Mouse (Mus musculus): Measurements from ENCODE around the gene Ppp1r35. TPM values are rescaled to one million over a fixed set of nuclear protein-coding genes. Genes with fewer than 3 reads are reported as not detected.
A peak's percentile ranks its signal among the peaks of the same experiment; 100 is the strongest.

Ppp1r35 gene
- total RNA-seq, 2 experiments from 2014 or later = 23.7 to 25.7 TPM

DNA sequence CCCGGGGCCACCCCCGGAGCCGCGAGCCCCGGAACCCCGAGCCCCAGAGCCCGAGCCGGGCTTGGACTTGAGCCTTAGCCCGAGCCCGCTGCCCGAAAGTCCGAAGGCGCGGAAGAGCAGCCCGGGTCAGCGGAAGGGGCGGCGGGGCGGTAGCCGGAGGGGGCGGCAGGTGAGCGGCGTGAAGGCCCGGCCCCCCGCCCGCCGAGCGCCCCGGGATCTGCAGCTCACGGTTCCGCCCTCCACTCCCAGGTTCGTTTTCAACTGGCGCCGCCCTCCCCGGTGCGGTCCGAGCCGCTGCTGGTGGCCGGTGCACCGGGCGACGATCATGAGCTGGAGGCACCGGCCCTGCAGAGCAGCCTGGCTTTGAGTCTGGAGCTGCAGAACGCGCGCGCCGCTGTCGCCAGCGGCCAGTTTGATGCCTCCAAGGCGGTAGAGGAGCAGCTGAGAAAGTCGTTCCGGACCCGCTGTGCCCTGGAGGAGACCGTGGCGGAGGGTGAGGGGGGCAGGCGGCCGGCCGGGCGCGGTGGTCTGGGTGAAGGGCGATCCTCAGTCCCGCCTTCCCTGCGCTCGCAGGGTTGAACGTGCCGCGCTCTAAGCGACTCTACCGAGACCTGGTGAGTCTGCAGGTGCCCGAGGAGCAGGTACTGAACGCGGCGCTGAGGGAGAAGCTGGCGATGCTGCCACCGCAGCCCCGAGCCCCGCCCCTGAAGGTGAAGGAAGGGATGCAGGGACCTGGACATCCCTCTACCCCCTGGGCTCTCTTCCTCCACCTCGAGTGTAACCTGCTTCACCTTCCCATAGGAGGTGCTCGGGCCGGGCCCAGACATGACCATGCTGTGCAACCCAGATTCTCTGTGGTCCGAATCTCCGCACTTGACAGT is 644 bp downstream of the Ppp1r35 start:
- DNase-seq (ENCODE audit: low spot score in 2 of 2) = peak in 1 of 2 experiments; percentile 34

DNA sequence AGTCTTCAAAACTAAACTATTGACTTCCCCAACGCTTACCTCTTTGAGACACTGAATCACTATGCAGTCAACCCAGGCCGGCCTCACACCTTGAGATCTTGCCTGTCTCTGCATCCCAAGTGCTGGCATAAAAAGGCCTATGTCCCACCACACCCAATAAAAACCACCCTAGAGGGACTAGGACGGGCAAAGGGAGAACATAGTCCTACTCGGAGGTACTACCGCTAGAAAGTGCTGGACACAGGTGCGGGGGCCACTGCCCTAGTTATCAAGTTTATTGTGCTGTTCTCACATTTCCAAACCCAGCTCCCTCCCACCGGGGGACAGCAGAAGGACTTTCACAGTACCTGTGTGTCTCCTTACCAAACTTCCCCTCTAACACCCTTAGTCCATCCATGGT is 3.0 kb downstream of the Ppp1r35 start:
- DNase-seq (ENCODE audit: low spot score in 2 of 2) = no peak

DNA sequence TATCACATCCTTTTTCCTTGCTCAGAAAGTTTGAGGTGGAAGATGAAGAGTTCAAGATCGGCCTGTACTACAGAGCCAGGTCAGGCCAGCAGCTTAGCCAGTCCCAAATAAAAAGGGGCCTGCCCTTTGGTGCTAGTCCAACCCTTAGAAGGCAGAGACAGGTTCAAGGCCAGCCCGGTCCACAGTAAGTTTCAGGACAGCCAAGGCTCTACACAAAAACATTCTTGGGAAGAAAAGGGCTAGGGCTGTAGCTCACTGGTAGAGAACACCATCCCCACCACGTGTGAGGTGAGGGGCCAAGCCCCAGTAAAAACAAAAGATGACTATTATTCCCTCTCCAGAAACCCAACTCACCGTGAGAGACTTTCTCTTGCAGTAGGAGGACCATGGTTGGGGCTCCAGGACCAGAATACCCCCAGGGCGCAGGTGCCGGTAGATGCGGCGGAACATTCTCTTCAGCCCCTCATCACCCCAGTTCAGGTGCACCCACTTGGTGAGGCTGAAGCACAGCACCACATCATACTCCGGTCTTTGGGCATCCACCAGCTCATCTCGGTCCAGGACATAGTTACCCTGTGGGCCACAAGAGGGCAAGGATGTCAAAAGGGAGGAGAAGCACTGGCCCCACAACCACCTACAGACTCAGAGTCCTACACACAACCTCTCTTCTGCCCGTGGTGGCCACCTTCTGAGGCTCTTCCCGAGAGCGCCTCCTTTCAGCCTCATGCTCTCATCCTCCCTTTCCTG is 4.3 kb downstream of the Ppp1r35 start:
- no peak for DNase-seq (ENCODE audit: low spot score in 2 of 2)

- no peak for DNase-seq (ENCODE audit: low spot score in 2 of 2)
Measured at GRCm38 (mm10) chr5:137783901-137784540, 5.4 kb downstream of the Ppp1r35 start.

GRCm38 (mm10) chr5:137784546-137784945 is 5.9 kb downstream of the Ppp1r35 start:
- DNase-seq (ENCODE audit: low spot score in 2 of 2) = no peak

GRCm38 (mm10) chr5:137785164-137786031 is 6.7 kb downstream of the Ppp1r35 start:
- peak in 1 of 2 experiments; percentile 60 for DNase-seq (ENCODE audit: low spot score in 2 of 2)

DNA sequence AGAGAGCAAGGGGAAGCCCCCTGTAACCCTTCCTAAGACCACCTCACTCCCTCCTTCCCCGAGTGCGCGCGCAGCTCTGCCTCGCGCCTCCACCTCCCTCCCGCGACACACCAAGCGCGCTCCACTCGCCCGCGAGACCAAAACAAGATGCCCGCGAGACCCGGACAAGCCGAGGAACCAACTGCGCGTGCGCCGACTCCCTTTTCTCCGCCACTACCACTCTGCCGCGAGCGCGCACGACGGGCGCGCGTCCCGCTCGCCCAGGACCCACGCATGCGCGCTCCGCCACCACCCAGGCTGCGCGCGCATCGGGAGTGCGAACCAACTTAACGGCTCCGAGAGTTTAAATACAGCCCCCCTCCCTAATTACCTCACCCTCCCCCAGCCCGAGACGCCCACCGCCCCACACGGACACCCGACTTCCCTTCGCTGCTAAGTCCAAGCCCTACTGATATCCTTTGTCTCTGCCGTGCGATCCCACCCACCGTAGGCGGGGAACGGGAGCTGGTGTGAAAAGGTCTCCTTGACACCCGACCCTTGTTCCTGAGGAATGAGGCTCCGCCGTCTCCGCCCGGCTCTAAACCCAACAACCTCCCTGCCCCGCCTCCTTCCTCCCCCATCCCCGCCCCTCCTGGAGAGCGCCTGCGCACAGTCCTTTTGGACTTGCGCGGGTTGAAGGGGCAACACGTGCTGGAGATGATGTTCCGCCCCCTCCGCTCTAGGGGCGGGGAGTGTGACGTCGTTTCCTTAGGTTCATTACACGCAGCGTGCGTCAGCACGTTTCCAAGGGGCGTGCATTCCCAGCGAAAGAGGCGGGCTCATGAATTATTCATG is 7.7 kb downstream of the Ppp1r35 start:
- peak; percentile 99 for DNase-seq (ENCODE audit: low spot score in 2 of 2)

- DNase-seq (ENCODE audit: low spot score in 2 of 2) = peak; percentile 95 to 96
Measured at GRCm38 (mm10) chr5:137787151-137787928, 8.7 kb downstream of the Ppp1r35 start, which contains the start of the genes Mepce and Zcwpw1. Gene Mepce (minus strand): TSS chr5:137787655. Gene Zcwpw1 (plus strand): TSS chr5:137787798.

GRCm38 (mm10) chr5:137788171-137788570 is 9.5 kb downstream of the Ppp1r35 start:
- no peak for DNase-seq (ENCODE audit: low spot score in 2 of 2)

DNA sequence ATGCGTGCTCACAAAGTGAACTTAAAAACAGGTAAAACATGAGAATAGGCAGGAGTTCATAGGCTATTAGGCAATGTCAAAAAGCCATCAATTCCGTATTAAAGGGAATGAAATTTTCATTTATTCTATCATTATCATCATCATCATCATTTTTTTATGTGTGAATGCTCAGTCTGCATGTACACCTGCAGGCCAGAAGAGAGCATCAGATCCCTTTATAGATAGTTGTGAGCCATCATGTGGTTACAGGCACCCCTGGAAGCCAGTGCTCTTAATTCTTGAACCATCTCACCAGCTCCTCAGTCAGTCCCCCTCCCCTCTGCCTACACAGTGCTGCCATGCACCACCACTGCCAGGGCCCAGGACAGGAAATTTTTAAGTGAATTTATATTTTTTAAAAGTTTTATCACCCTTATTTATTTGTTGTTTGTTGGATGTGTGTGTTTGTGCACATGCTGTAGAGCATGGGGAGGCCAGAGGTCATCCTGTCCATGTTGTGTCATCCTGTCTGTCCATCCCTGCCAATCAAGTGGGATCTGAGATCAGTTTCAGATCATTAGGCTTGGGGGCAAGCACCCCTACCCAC is 10.4 kb downstream of the Ppp1r35 start:
- no peak for DNase-seq (ENCODE audit: low spot score in 2 of 2)

GRCm38 (mm10) chr5:137791553-137791952 is 12.9 kb downstream of the Ppp1r35 start:
- no peak for DNase-seq (ENCODE audit: low spot score in 2 of 2)

DNA sequence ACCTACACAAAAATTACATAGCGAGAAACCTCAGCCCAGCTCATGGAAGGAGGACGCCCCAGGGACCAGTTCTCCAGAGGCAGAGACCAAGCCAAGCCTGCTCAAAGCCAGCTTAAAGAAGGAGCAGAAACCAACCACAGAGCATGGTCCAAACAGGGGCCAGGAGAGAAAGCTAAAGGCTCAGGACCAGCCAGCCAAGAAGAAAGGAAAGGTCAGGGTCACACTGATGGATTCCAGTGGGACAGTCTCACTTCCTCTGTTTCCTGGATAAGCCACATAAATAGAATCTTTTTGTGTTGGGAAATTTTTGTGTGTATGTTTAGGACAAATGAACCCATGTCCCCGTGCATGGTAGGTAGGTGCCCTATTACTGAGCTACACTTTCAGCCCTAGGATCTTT is 18.0 kb downstream of the Ppp1r35 start:
- DNase-seq (ENCODE audit: low spot score in 2 of 2) = no peak

- no peak for DNase-seq (ENCODE audit: low spot score in 2 of 2)
Measured at GRCm38 (mm10) chr5:137800917-137801316, 22.3 kb downstream of the Ppp1r35 start.

- no peak for DNase-seq (ENCODE audit: low spot score in 2 of 2)
Measured at GRCm38 (mm10) chr5:137806158-137806557, 27.5 kb downstream of the Ppp1r35 start.

GRCm38 (mm10) chr5:137808316-137808715 is 29.7 kb downstream of the Ppp1r35 start:
- no peak for DNase-seq (ENCODE audit: low spot score in 2 of 2)

DNA sequence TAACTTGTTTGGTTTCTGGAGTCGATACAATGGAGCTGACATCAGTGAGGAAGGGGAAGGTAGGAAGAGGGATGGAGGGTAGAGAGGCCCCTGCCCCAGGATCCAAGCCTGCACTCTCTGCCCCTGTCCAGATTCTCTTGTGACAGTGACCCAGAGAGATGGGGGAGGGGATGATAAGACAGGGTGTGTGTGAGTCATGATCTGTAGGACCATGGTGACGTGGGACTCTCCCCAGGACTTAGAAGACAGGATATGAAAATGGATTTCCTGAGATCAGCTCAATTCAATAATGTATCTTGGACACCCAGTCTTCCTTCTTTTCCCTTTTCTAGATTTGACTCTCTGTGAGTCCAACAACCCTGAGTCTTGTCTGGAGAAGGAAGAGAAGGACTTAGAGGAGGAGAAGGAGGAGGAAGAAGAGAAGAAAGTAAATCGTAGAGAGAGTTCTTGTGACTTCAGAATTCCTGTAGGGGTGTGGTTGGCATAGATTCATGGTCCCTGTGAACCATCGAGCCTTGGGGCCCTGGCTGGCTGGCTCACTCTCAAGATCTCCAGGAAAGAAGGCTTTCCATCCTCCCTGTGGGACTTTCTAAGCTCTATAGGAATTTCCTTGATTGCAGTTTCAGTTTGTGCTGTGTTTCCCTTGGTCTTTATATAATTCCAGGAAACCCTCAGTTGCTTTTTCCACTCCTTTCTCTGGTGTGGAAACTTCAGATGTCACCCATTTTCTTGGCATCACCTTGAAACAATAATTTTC is 39.0 kb downstream of the Ppp1r35 start:
- no peak for DNase-seq (ENCODE audit: low spot score in 2 of 2)

- no peak for DNase-seq (ENCODE audit: low spot score in 2 of 2)
Measured at GRCm38 (mm10) chr5:137822126-137822525, 43.5 kb downstream of the Ppp1r35 start.

DNA sequence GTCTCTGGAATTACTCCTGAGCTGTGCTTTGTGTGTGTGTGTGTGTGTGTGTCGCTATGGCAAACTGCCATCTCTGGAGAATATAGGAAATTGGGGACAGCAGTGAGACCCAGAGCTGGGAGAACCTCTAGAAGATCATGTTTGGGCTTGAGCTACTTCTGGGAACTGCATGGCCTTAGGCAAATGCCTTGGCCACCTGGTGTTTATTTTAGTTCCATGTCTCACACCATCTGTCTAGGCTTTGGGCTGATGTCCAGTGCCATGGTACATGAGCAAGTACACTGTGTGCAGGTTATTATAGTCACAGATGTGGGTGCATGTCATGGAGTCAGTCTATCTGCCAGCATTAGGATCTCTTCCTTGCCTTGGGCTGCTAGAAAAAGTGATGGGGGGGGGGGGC is 44.0 kb downstream of the Ppp1r35 start:
- DNase-seq (ENCODE audit: low spot score in 2 of 2) = no peak
